Mouse (Mus musculus): ENCODE measurements at regions not wholly inside any gene's neighbourhood (a gene's known extent, or its start where the extent isn't known, plus 50 kb on each side); places are given as distances from the start of the nearest gene placed in this dataset.

DNA sequence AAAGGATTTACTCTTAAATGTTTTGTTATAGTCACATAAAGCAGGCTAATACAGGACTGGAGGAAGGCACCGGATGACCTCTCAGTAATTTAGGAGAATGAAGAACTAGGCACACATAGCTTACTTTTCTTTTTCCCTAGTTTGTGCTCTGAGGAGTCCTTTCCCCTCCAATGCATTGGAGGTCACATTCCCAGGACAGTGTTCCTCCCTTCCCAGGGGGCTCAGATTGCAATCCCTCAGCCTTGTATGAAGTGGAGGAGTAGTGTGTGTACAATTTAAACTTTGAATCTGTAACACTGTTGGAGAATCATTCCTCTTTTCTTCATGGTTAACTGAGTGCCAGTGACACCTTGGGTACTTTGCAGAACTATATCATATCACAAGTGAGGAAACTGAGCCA is 109.5 kb upstream of the Npy start:
- TF ChIP-seq USF1 (IDR thresholded peaks at IDR 0.05; ENCODE audit: low read depth, low read length) (no peak), POLR2A (IDR thresholded peaks at IDR 0.05; ENCODE audit: control insufficient read depth in 1 of 2, insufficient read depth in 1 of 2, low read depth in 1 of 2, low read length in 2 of 2, poor library complexity in 1 of 2) (no peak), CTCF (IDR thresholded peaks at IDR 0.05 in 2 of 3, conservative IDR thresholded peaks at IDR 0.05 in 1 of 3; ENCODE audit: control insufficient read depth in 1 of 3, insufficient read depth in 1 of 3, low read depth in 2 of 3, low read length in 3 of 3, poor library complexity in 1 of 3, severe bottlenecking in 1 of 3) (no peak)

Measured in MEL (cell line).